Mouse (Mus musculus) limb, embryonic 14.5 days (tissue): ENCODE measurements around the gene Emg1. TPM values are rescaled to one million over a fixed set of nuclear protein-coding genes. Genes with fewer than 3 reads are reported as not detected.

ENCODE experiments used
- ATAC-seq: fragments of 200-750 bp; cut with Nextera tagmentation; 2 replicates; pipeline ENCODE4 v1.8.0; 2017; ENCODE audit warnings: low read depth, moderate number of reproducible peaks, moderate TSS enrichment; ENCODE audit not compliant: low FRiP score
- DNase-seq: peaks from one replicate; pipeline ENCODE4 v3.0.0-alpha.2; 2015; ENCODE audit warnings: low spot score
- H3K27ac ChIP-seq: fragments of 300-500 bp; sonication (generic); replicated peaks from 2 replicates; pipeline ENCODE4 v1.5.1; 2014; ENCODE audit warnings: low read depth, mild to moderate bottlenecking, low read length, moderate library complexity, mixed read lengths
- H3K27me3 ChIP-seq: fragments of 300-500 bp; sonication (generic); 2 replicates; pipeline ENCODE4 v1.6.1; 2014; ENCODE audit warnings: low read length, mixed read lengths; ENCODE audit not compliant: control insufficient read depth, insufficient read depth
- H3K36me3 ChIP-seq: fragments of 300-500 bp; sonication (generic); 2 replicates; pipeline ENCODE4 v1.6.1; 2014; ENCODE audit warnings: mild to moderate bottlenecking, low read length, moderate library complexity, mixed read lengths; ENCODE audit not compliant: control insufficient read depth, insufficient read depth
- H3K4me1 ChIP-seq: fragments of 300-500 bp; sonication (generic); 2 replicates; pipeline ENCODE4 v1.6.1; 2014; ENCODE audit warnings: antibody characterized with exemption, low read length, mixed read lengths; ENCODE audit not compliant: control insufficient read depth, insufficient read depth
- H3K4me2 ChIP-seq: fragments of 300-500 bp; sonication (generic); replicated peaks from 2 replicates; pipeline ENCODE4 v1.6.1; 2014; ENCODE audit warnings: low read depth, mild to moderate bottlenecking, low read length, moderate library complexity; ENCODE audit not compliant: severe bottlenecking
- H3K4me3 ChIP-seq: fragments of 300-500 bp; sonication (generic); replicated peaks from 2 replicates; pipeline ENCODE4 v1.5.1; 2014; ENCODE audit warnings: low read length
- H3K9ac ChIP-seq: fragments of 300-500 bp; sonication (generic); 2 replicates; pipeline ENCODE4 v1.6.1; 2014; ENCODE audit warnings: mild to moderate bottlenecking, low read depth, low read length, moderate library complexity; ENCODE audit not compliant: severe bottlenecking
- H3K9me3 ChIP-seq: fragments of 300-500 bp; sonication (generic); 2 replicates; pipeline ENCODE4 v1.6.1; 2016; ENCODE audit warnings: low read length; ENCODE audit not compliant: control insufficient read depth
- POLR2A ChIP-seq: fragments of 200-500 bp; IDR thresholded peaks from 2 replicates; pipeline ENCODE4 v1.8.0; 2012; ENCODE audit warnings: inconsistent platforms, mild to moderate bottlenecking, moderate library complexity, borderline replicate concordance; ENCODE audit not compliant: insufficient read depth, insufficient read length; ENCODE audit errors: extremely low read depth
- WGBS: fragments of 180-500 bp; shearing (Covaris S2); extraction: QIAGEN DNeasy Blood & Tissue Kit; methylation state at CpG from one replicate; pipeline ENCODE4 v1.1.7; 2014; 5-methylcytosine and 5-hydroxymethylcytosine counted together
- polyA plus RNA-seq, 2 experiments: library from polyadenylated mRNA; depleted of rRNA in 1 of 2; stranded (reverse) in 1 of 2; unstranded in 1 of 2; fragments of >200 nt; fragmentation: Nextera tagmentation in 1 of 2; extraction: Ambion mirVana in 1 of 2; gene quantifications; 2 replicates each; pipeline versions ENCODE4 v1.2.1 to v1.2.3; 2012 to 2014

Emg1 gene
- polyA plus RNA-seq, 2 experiments = 148 to 185 TPM

DNA sequence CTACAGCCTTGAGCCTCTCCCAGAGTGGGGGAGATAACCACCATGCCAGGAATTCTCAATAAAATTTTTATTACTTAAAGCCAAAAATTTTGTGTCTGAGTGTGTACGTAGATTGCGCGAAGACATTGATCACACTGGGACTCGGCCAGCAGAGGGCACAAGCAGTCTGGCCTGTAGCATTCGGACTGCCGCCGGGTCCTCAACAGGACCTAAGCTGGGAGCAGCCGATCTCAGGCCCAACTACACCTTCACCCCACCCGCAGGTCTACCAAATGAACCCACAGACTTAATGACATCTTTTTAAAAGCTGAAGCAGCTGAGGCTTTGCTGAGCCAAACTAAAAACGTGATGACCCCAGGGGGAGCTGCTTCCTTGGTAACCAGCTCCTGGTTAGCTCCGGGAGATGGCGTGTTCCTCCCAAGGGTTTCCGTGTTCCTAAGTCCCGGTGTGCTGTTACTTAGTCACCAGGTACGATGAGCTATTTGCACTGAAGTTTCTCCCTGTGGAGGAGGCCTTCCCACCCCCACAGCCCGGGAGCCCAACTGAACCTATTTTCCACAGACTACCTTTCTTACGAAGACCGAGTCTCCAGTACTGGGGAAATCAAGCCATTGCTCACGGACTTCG is 5.0 kb upstream of the Emg1 start:
- no peak for TF ChIP-seq POLR2A
- Histone ChIP-seq H3K36me3 (peaks cover 45% of the 10 kb centered on the region), H3K4me3 (no peak overlapping the region), H3K27ac (no peak overlapping the region), H3K9me3 (no peaks in the 10 kb centered on the region), H3K4me1 (peaks cover 9% of the 10 kb centered on the region), H3K4me2 (no peak overlapping the region), H3K27me3 (no peaks in the 10 kb centered on the region), H3K9ac (no peak overlapping the region)
- peak; percentile 65 for DNase-seq
- ATAC-seq = no peak
- WGBS = 60% methylated on average over 20 of the region's 20 CpGs

DNA sequence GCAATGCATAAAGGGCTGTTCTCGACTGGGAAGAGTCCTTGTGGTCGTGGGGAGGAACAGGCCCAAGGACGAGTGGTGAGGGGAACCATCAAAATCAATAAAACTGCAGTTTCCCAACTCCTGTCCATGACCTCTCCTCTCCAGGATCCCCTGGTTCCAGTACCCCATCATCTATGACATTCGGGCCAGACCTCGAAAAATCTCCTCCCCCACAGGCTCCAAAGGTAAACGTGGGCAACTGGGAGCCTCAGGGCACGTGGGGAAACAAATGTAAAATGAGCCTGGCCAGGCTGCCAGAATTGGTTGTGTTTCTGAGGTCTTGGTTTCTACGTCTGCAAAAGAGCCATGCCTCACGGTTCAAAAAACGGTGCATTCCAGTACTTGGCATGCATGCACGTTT is 940 bp upstream of the Emg1 start:
- peak overlapping the region; percentile 83; the same call in 1 of the 2 replicates for H3K27ac ChIP-seq
- H3K27me3 ChIP-seq = no peaks in the 10 kb centered on the region
- peaks cover 57% of the 10 kb centered on the region for H3K36me3 ChIP-seq
- no peak for TF ChIP-seq POLR2A
- H3K4me2 ChIP-seq = peak overlapping the region; percentile 94
- peak overlapping the region; percentile 91 for H3K9ac ChIP-seq
- H3K4me1 ChIP-seq = peaks cover 19% of the 10 kb centered on the region
- H3K9me3 ChIP-seq = no peaks in the 10 kb centered on the region
- peak overlapping the region; percentile 96 for H3K4me3 ChIP-seq
- no peak for ATAC-seq
- no peak for DNase-seq
- 15% methylated on average over 11 of the region's 11 CpGs for WGBS

DNA sequence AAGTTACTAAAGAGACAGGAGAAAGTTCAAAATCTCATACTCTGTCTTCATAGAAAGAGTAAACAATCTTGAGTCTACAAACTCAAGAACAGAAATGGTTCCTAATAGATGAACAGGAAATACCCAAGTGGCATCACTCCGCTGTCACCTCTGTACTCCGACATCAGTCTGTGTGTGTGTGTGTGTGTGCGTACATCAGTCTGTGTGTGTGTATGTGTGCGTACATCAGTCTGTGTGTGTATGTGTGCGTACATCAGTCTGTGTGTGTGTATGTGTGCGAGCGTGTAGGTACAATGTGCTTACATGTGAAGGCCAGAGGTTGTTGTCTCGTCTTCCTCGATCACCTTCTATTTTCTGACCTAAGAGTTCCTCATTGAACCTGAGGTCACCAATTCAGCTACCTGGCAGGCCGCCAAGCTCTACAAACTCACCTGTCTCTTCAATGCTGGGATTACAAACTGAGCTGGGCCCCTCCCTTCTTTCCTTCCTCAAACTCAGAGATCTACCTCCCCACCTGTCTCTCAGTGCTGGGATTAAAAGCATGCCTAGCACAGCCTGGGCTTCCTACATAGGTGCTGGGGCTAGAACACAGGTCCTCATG is 3.6 kb downstream of the Emg1 start:
- 93% methylated on average over 10 of the region's 10 CpGs for WGBS
- no peak for DNase-seq

DNA sequence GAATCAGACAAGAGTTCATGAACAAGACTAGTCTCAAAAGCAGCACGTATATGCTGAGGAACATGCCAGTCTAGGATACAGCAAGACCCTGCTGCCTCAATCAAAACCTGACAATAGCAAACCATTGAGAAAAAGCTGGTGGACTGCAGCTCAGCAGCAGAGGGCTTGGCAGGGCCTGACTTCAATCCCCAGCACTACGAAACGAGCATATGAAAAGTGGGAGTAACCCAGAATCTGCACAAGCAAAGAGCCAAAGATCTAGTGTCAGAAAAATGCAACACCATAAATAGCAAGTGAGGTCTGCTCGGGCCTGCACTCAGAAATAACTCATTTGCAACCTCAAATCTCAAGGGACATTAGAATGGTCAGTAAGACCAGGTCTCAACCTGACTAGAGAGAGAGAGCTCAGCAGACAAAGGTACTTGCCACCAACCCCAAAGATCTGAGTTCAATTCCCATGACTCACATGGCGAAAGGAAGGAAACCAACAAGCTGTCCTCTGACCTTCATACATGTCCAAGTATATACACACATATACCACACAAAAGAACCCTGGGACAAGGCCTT is 5.8 kb downstream of the Emg1 start:
- H3K4me2 ChIP-seq = no peak overlapping the region
- ATAC-seq = no peak
- H3K9ac ChIP-seq = no peak overlapping the region
- no peak for DNase-seq
- peaks cover 10% of the 10 kb centered on the region for H3K4me1 ChIP-seq
- no peak overlapping the region for H3K4me3 ChIP-seq
- peaks cover 65% of the 10 kb centered on the region for H3K36me3 ChIP-seq
- no peaks in the 10 kb centered on the region for H3K27me3 ChIP-seq
- no peaks in the 10 kb centered on the region for H3K9me3 ChIP-seq
- TF ChIP-seq POLR2A = no peak
- no peak overlapping the region for H3K27ac ChIP-seq
- WGBS = 87% methylated on average over 5 of the region's 5 CpGs

More for the DNA sequence above, 3.6 kb downstream of the Emg1 start:
- TF ChIP-seq POLR2A = no peak
- Histone ChIP-seq H3K9ac (no peak overlapping the region), H3K27me3 (no peaks in the 10 kb centered on the region), H3K27ac (no peak overlapping the region), H3K36me3 (peaks cover 45% of the 10 kb centered on the region), H3K4me1 (peaks cover 16% of the 10 kb centered on the region), H3K4me3 (no peak overlapping the region), H3K9me3 (no peaks in the 10 kb centered on the region), H3K4me2 (no peak overlapping the region)
- ATAC-seq = no peak

DNA sequence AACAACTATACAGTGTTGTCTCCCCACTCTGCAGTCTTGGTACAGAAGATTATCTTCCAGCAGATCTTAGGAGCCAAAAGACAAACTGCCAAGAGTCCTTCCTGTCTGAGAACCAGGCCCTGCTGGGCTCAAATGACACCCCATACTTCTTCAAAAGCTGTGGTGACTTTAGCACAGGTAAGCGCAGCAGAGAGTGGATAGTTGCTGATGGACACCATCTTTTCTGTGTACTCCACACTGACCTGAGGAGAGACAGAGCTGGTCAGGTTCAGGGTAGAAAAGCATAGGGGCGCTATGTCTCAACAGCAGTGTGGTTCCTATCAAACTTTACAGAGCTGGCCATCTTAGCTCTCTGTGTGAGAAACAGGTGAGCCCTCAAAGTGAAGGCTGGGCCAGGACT is 7.6 kb downstream of the Emg1 start:
- TF ChIP-seq POLR2A = no peak
- H3K4me2 ChIP-seq = no peak overlapping the region
- H3K27ac ChIP-seq = no peak overlapping the region
- ATAC-seq (no peak), DNase-seq (no peak)
- no peaks in the 10 kb centered on the region for H3K4me1 ChIP-seq
- no peaks in the 10 kb centered on the region for H3K27me3 ChIP-seq
- peaks cover 79% of the 10 kb centered on the region for H3K36me3 ChIP-seq
- no peaks in the 10 kb centered on the region for H3K9me3 ChIP-seq
- H3K9ac ChIP-seq = no peak overlapping the region
- no peak overlapping the region for H3K4me3 ChIP-seq
- WGBS = 98% methylated on average over 2 of the region's 2 CpGs
